Mouse (Mus musculus) stomach, embryonic 14.5 days (tissue): ENCODE data around the gene Cbx4. TPM values are rescaled to one million over a fixed set of nuclear protein-coding genes. Genes with fewer than 3 reads are reported as not detected.
A peak's percentile ranks its signal among the peaks of the same experiment; 100 is the strongest.

ENCODE experiments used
- ATAC-seq: fragments of 200-750 bp; cut with Nextera tagmentation; 2 replicates; pipeline ENCODE4 v1.8.0; 2017; ENCODE audit warnings: low read depth, moderate TSS enrichment; ENCODE audit not compliant: insufficient number of reproducible peaks, insufficient read depth, low FRiP score
- H3K27ac ChIP-seq: fragments of 300-500 bp; sonication (generic); 2 replicates; pipeline ENCODE4 v1.5.1; 2014; ENCODE audit warnings: mild to moderate bottlenecking, low read length, moderate library complexity, mixed read lengths
- H3K27me3 ChIP-seq: fragments of 300-500 bp; sonication (generic); 2 replicates; pipeline ENCODE4 v1.6.1; 2014; ENCODE audit warnings: low read length, control low read depth, mixed read lengths; ENCODE audit not compliant: control insufficient read depth, insufficient read depth
- H3K36me3 ChIP-seq: fragments of 300-500 bp; sonication (generic); 2 replicates; pipeline ENCODE4 v1.6.1; 2014; ENCODE audit warnings: mild to moderate bottlenecking, control low read depth, low read length, moderate library complexity, mixed read lengths; ENCODE audit not compliant: control insufficient read depth, insufficient read depth
- H3K4me1 ChIP-seq: fragments of 300-500 bp; sonication (generic); 2 replicates; pipeline ENCODE4 v1.6.1; 2014; ENCODE audit warnings: low read length, control low read depth, mixed read lengths; ENCODE audit not compliant: control insufficient read depth, insufficient read depth
- H3K4me2 ChIP-seq: fragments of 300-500 bp; sonication (generic); replicated peaks from 2 replicates; pipeline ENCODE4 v1.6.1; 2014; ENCODE audit warnings: low read depth, low read length, control low read depth
- H3K4me3 ChIP-seq: fragments of 300-500 bp; sonication (generic); 2 replicates; pipeline ENCODE4 v1.5.1; 2014; ENCODE audit warnings: low read depth, low read length, control low read depth
- H3K9ac ChIP-seq: fragments of 300-500 bp; sonication (generic); replicated peaks from 2 replicates; pipeline ENCODE4 v1.6.1; 2014; ENCODE audit warnings: low read depth, mild to moderate bottlenecking, control low read depth, low read length, moderate library complexity, mixed read lengths
- H3K9me3 ChIP-seq: fragments of 300-500 bp; sonication (generic); 2 replicates; pipeline ENCODE4 v1.6.1; 2016; ENCODE audit warnings: low read depth, low read length, control low read depth; ENCODE audit not compliant: control insufficient read depth
- WGBS: fragments of 180-500 bp; shearing (Covaris S2); extraction: QIAGEN DNeasy Blood & Tissue Kit; methylation state at CpG from one replicate; pipeline ENCODE4 v1.1.7; 2014; 5-methylcytosine and 5-hydroxymethylcytosine counted together
- polyA plus RNA-seq: library from polyadenylated mRNA; unstranded; fragments of >200 nt; fragmentation: Nextera tagmentation; extraction: Ambion mirVana; gene quantifications from 2 replicates; pipeline ENCODE4 v1.2.1, GENCODE M21; 2014

The Cbx4 gene
- polyA plus RNA-seq, 1 experiment from 2014 or later = 7.0 TPM

- Histone ChIP-seq H3K4me1 (peaks cover 35% of the 10 kb centered on the region), H3K27me3 (no peaks in the 10 kb centered on the region), H3K9ac (no peak overlapping the region), H3K27ac (peak overlapping the region; percentile 4; the same call in 1 of the 2 replicates), H3K4me3 (no peak overlapping the region), H3K4me2 (no peak overlapping the region), H3K9me3 (no peaks in the 10 kb centered on the region), H3K36me3 (no peaks in the 10 kb centered on the region)
- peak; percentile 34 for ATAC-seq
- 61% methylated on average over 9 of the region's 9 CpGs for WGBS
Measured at GRCm38 (mm10) chr11:119127686-119128473, 41.9 kb upstream of the Cbx4 start.

GRCm38 (mm10) chr11:119127147-119127546 is 41.1 kb upstream of the Cbx4 start:
- no peaks in the 10 kb centered on the region for H3K27me3 ChIP-seq
- no peak overlapping the region for H3K4me2 ChIP-seq
- H3K4me3 ChIP-seq = no peak overlapping the region
- peaks cover 35% of the 10 kb centered on the region for H3K4me1 ChIP-seq
- ATAC-seq = no peak
- H3K27ac ChIP-seq = no peak overlapping the region; the same call in 1 of the 2 replicates
- 53% methylated on average over 12 of the region's 12 CpGs for WGBS
- no peaks in the 10 kb centered on the region for H3K9me3 ChIP-seq
- no peaks in the 10 kb centered on the region for H3K36me3 ChIP-seq
- no peak overlapping the region for H3K9ac ChIP-seq

DNA sequence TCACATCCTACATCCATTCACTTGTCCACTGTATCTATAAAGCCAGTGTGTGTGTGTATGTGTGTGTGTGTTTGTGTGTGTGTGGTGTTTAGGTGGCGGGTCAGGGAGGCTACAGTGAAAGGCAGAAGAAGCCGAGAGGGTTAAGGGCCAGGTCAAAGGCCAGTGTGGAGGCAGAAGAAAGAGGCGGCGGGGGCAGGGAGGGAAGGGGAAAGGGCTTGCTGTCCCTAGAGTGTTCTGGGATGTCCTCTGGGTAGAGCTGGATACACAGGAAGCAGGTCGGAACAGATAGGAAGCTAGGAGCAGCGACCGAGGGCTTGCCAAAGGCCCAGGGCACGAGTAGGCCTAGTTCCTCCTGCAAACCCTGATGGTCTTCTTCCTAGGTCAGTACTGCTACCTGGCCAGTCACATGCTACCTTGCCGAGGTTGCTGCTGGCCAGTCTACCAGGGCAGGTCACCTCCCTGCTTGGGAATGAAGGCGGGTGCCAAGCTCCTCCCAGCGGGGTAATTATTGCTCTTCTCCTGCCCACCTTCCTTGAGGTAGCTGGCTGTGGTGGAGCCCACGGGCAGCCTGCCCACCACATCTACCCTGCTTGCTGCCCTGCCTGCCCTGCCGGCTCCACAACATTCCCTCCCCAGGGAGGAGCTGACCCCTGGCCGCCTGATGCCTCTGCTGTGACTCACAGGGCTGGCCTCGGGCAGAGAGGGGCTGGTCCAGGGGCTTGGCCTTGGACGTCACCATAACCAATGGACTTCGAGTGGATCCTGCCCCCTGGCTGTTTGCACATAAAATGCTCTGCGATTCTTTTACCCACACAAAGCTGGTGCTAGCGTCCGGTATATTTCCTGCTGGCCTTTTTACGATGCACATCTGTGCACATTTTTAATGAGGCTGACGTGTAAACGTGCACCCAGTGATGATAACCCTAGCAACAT is 40.2 kb upstream of the Cbx4 start:
- Histone ChIP-seq H3K27me3 (no peaks in the 10 kb centered on the region), H3K9ac (no peak overlapping the region), H3K36me3 (no peaks in the 10 kb centered on the region), H3K4me2 (peak overlapping the region; percentile 25), H3K27ac (peak overlapping the region; percentile 69), H3K9me3 (no peaks in the 10 kb centered on the region), H3K4me3 (no peak overlapping the region), H3K4me1 (peaks cover 35% of the 10 kb centered on the region)
- peak; percentile 80 for ATAC-seq
- 24% methylated on average over 23 of the region's 23 CpGs for WGBS

GRCm38 (mm10) chr11:119124536-119124935 is 38.5 kb upstream of the Cbx4 start:
- H3K27me3 ChIP-seq = no peaks in the 10 kb centered on the region
- no peak overlapping the region for H3K9ac ChIP-seq
- H3K27ac ChIP-seq = no peak overlapping the region
- no peak overlapping the region for H3K4me3 ChIP-seq
- H3K4me2 ChIP-seq = no peak overlapping the region
- no peaks in the 10 kb centered on the region for H3K36me3 ChIP-seq
- no peaks in the 10 kb centered on the region for H3K9me3 ChIP-seq
- WGBS = 79% methylated on average over 6 of the region's 6 CpGs
- peaks cover 29% of the 10 kb centered on the region for H3K4me1 ChIP-seq
- ATAC-seq = no peak

GRCm38 (mm10) chr11:119123522-119124319 is 37.7 kb upstream of the Cbx4 start:
- H3K9ac ChIP-seq = no peak overlapping the region
- H3K36me3 ChIP-seq = no peaks in the 10 kb centered on the region
- H3K27ac ChIP-seq = no peak overlapping the region
- no peaks in the 10 kb centered on the region for H3K27me3 ChIP-seq
- ATAC-seq = peak; percentile 35; the same call in 1 of the 2 replicates
- H3K9me3 ChIP-seq = no peaks in the 10 kb centered on the region
- H3K4me1 ChIP-seq = peaks cover 26% of the 10 kb centered on the region
- WGBS = 70% methylated on average over 5 of the region's 5 CpGs
- no peak overlapping the region for H3K4me3 ChIP-seq
- no peak overlapping the region for H3K4me2 ChIP-seq

DNA sequence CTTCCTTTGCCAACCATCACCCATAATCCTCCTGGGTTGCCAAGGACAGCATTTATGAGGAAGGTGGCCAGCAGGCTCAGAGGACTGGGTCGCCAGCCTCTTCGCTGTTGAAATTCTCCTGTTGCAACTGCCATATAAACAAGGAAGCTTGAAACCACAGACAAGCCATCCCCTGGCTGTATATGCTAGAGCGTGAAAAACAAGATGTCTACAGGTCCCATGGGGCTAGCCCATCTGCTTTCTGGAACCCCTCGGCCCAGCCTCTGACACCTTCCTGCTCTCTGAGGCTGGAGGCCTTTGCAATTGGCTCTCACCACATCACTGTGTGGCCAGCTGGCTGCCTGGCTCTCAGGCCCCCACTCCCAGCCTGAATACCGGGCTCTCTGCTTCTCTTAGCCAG is 36.4 kb upstream of the Cbx4 start:
- no peaks in the 10 kb centered on the region for H3K9me3 ChIP-seq
- peaks cover 13% of the 10 kb centered on the region; the same call in 1 of the 2 replicates for H3K4me1 ChIP-seq
- no peak overlapping the region for H3K4me2 ChIP-seq
- no peaks in the 10 kb centered on the region for H3K27me3 ChIP-seq
- no peaks in the 10 kb centered on the region for H3K36me3 ChIP-seq
- no peak for ATAC-seq
- no peak overlapping the region for H3K4me3 ChIP-seq
- no peak overlapping the region for H3K27ac ChIP-seq
- 88% methylated on average over 5 of the region's 5 CpGs for WGBS
- no peak overlapping the region for H3K9ac ChIP-seq

DNA sequence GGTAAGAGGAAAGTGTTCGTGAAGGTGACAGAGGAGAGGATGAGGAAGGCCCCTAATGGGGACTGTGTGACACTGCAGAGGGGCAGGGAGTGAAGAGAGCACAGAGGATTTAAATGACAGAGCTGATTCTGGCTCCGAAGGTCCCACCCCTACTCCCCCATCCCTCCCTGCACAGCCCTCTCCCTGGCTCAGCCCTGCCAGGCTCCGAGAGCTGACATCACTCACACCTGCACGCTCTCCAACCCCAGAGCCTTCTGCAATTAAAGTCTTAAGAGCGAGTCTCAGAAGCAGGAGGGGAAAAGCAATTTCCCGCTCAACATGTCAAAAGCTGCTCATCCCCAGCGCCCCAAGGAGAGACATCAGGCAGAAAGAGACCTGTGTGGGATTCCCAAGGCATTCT is 32.9 kb upstream of the Cbx4 start:
- H3K9me3 ChIP-seq = no peaks in the 10 kb centered on the region
- no peaks in the 10 kb centered on the region for H3K36me3 ChIP-seq
- H3K4me2 ChIP-seq = no peak overlapping the region
- no peaks in the 10 kb centered on the region for H3K4me1 ChIP-seq
- H3K9ac ChIP-seq = no peak overlapping the region
- H3K27me3 ChIP-seq = no peaks in the 10 kb centered on the region
- no peak for ATAC-seq
- H3K4me3 ChIP-seq = no peak overlapping the region
- H3K27ac ChIP-seq = no peak overlapping the region
- WGBS = 34% methylated on average over 7 of the region's 7 CpGs

GRCm38 (mm10) chr11:119117945-119118344 is 31.9 kb upstream of the Cbx4 start:
- no peaks in the 10 kb centered on the region for H3K36me3 ChIP-seq
- WGBS = 64% methylated on average over 7 of the region's 7 CpGs
- H3K9me3 ChIP-seq = no peaks in the 10 kb centered on the region
- H3K27ac ChIP-seq = no peak overlapping the region
- no peak overlapping the region for H3K4me3 ChIP-seq
- no peak for ATAC-seq
- no peaks in the 10 kb centered on the region for H3K27me3 ChIP-seq
- no peak overlapping the region for H3K9ac ChIP-seq
- no peaks in the 10 kb centered on the region for H3K4me1 ChIP-seq
- H3K4me2 ChIP-seq = no peak overlapping the region
